Mouse (Mus musculus): ENCODE data around the gene Tnfrsf25.

Tnfrsf25 gene

DNA sequence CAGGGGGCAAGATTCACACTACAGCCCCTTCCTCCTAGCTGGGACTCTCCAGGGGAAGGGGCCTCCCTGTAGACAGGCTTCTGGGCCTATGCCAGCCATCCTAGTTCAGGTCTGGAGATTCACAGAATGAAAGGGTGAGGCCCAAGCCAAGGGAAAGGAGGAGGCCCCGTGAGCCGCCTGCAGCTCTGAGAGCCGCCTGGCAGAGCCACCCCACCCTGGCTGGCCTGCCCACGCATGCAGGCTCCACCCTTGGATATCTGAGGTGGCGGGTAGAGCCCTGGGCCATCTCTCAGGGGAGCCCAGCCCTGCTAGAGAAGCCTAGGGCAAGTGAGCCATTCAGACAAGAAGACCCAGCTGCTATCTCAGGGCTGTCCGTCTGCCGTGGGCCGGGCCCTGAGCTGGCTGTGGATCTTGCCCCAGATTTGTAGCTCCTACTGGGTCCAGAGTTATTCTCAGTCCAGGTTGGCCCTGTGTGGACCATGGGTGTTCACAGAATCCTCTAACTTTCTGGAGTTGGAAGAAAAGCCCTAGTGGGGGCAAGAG is 22.9 kb upstream of the Tnfrsf25 start:
- DNase-seq (ENCODE audit: low spot score in 2 of 2), result no peak

GRCm38 (mm10) chr4:152094233-152094632 is 21.5 kb upstream of the Tnfrsf25 start:
- no peak for DNase-seq (ENCODE audit: low spot score in 2 of 2)

DNA sequence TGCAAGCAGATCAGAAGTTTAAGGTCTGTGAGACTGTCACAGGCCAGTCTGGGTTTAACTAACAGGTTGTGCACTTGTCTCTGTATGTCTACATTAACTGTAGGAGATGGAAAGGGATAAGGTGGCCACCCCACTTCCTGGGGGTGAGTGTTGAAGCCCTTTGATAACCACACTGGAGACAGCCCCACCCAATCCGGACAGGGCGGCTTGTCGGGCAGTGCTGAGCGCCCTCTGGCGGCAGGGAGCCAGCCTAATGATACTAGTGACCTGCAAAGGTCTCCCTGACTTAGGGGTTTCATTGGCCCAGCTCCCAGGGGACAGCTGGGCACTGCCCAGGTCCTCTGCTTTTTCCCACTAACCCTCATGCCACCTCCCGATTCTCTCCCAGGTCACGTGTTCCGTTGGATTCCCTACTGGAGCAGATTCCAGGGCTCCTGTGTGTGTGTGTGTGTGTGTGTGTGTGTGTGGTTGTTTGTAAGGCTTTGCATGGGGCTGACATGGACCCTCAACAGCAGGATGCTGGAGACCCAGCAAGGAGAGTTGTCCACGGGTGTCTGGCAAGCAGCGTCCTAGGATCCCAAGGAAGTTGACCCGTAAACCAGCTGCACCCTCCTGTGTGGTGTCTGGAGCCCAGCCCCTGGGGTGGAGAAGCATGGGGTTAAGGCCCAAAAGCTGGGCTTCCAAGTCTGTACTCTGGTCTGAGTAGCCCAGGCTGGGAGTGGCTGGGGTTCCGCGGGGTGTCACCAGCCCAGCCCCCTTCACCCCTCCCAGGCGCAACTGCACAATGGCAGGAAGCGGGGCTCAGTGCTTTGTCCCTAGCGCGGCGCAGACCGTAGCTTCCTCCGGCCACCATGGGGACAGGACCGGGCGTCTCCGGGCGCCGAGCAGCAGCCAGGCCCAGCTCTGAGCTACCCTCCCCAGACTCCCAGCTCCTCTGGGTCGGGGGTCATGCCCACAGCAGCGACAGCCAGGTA is 19.5 kb upstream of the Tnfrsf25 start:
- DNase-seq (ENCODE audit: low spot score in 2 of 2), result peak; percentile 86 to 89

DNA sequence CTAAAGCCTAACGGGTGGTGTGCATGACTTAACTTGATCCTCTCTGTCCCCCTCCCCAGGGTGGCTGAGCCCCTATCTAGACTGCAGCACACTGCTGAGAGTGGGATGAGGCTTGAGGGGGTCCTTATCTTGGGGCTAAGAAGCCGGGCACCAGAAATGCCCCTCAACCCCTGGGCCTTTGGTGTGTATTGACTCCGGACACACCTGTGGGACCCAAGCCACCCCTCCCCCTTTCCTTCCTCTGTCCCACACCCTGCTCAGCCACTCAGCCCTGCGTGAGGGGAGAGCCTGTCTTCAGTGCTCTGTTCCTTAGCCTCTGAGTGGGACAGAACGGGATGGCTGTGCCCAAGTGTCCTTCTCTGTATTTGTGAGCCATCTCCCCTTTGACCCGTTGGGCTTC is 18.8 kb upstream of the Tnfrsf25 start:
- no peak for DNase-seq (ENCODE audit: low spot score in 2 of 2)

GRCm38 (mm10) chr4:152097911-152098799 is 17.6 kb upstream of the Tnfrsf25 start:
- DNase-seq (ENCODE audit: low spot score in 2 of 2), result no peak

DNA sequence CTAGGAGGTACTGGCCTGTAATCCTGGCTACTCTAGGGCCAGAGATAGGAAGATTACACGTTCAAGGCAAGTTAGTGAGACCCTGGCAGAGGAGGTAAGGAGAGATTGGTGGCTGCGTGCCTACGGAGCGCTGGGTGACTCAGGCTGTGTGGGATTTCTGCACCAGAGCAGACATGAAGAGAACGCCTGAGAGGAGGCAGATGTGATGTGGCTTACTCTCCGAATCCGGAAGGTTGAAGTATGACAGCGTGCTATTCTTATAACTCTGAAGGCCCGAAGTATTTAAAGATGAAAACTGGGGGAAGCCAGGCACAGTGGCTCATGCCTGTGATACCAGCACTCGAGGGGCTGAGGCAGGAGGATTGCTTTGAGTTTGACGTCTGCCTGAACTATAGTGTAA is 15.2 kb upstream of the Tnfrsf25 start:
- DNase-seq (ENCODE audit: low spot score in 2 of 2), result no peak

GRCm38 (mm10) chr4:152101081-152101653 is 14.6 kb upstream of the Tnfrsf25 start:
- DNase-seq (ENCODE audit: low spot score in 2 of 2), result no peak

DNA sequence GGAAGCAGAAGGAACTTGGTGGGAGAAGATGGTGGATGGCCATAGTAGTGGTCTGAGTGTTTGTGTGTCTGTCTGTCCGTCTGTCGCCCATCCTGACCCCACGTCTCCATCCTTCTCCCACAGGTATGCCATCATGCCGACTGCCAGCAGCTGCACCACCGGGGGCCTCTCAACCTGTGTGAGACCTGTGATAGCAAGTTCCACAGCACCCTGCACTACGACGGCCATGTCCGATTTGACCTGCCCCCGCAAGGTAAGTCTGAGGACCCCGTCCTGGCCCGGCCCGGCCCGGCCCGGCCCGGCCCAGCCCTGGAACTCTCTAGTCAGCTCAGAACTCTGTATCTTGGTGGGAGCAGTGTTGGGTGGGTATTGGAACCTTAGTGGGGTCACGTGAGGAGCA is 13.8 kb upstream of the Tnfrsf25 start:
- no peak for DNase-seq (ENCODE audit: low spot score in 2 of 2)

DNA sequence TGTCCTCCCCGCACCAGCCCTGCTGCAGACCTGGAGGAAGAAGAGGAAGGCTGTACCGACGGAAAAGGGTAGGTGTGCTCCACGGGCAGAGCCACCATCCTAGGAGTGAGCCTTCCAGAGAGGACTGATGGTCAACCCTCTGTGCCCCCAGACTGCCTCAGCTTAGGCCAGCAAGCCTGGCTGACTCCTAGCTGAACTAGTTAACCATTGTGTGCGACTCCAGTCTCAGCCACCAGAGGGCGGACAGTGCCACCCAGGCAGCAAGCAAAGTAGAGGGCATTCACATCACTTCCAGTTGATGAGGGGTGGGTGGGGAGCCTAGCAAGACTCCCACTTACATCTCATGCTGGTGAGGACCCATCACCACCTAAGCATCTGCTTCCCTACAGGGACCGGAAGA is 12.7 kb upstream of the Tnfrsf25 start:
- peak; percentile 50 to 69 for DNase-seq (ENCODE audit: low spot score in 2 of 2)

DNA sequence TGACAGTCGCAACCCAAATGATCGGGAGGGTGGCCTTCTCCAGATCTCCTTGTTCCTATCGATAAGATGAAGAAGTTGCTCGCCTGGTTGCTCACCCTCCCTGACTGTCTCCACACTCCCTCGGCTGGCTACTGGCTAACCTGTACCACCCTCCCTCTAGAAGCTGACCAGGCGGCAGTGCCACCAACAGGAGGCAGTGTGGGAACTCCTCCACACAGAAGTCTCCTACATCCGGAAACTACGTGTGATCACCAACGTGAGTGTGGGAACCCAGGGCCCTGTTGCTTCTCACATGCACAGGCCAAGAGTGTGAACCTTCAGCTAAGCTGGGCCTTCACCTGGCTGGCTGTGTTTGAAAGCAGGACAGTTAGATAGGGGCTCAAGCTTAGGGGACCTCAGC is 9.0 kb upstream of the Tnfrsf25 start:
- DNase-seq (ENCODE audit: low spot score in 2 of 2), result no peak

DNA sequence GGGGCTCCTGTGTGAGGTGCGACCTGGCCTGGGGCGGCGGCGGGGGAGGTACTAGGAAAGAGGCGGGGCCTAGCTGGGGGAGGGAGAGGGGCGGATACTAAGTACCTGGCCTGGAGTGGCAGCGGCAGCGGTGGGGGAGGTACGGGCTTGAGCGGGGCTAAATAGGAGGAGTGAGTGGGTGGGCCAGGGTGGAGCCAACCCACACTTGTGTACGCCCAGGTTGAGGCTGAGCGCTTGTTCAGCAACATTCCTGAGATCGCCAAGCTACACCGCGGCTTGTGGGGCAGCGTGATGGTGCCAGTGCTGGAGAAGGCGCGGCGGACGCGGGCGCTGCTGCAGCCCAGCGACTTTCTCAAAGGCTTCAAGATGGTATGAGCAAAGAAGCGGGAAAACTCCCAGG is 8.2 kb upstream of the Tnfrsf25 start:
- DNase-seq (ENCODE audit: low spot score in 2 of 2), result no peak

- DNase-seq (ENCODE audit: low spot score in 2 of 2), result no peak
Measured at GRCm38 (mm10) chr4:152107971-152108509, 7.7 kb upstream of the Tnfrsf25 start.

GRCm38 (mm10) chr4:152108673-152109072 is 7.1 kb upstream of the Tnfrsf25 start:
- no peak for DNase-seq (ENCODE audit: low spot score in 2 of 2)

GRCm38 (mm10) chr4:152109509-152109908 is 6.2 kb upstream of the Tnfrsf25 start:
- DNase-seq (ENCODE audit: low spot score in 2 of 2), result no peak

- DNase-seq (ENCODE audit: low spot score in 2 of 2), result no peak
Measured at GRCm38 (mm10) chr4:152110689-152111088, 5.0 kb upstream of the Tnfrsf25 start.

GRCm38 (mm10) chr4:152112329-152112728 is 3.4 kb upstream of the Tnfrsf25 start:
- no peak for DNase-seq (ENCODE audit: low spot score in 2 of 2)

GRCm38 (mm10) chr4:152114080-152114479 is 1.7 kb upstream of the Tnfrsf25 start:
- no peak for DNase-seq (ENCODE audit: low spot score in 2 of 2)

DNA sequence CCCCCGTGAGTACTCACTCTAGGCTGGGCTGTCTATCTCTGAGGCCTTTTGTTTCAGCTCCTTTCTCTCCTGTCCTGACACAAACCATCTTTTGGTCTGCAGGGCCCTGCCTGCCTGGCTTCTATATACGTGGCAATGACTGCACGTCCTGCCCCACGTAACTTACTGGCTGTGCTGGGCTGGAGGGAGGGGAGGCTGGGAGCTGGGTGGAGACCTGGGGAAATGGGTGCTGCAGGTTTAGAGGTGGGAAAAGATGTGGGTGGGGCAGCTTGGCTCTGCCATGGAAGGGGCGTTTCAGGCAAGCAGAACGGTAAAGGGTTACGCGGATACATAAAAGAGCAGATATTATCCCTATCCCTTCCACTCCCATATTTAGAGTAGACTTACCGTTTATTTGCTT is 1.8 kb downstream of the Tnfrsf25 start:
- DNase-seq (ENCODE audit: low spot score in 2 of 2), result no peak

DNA sequence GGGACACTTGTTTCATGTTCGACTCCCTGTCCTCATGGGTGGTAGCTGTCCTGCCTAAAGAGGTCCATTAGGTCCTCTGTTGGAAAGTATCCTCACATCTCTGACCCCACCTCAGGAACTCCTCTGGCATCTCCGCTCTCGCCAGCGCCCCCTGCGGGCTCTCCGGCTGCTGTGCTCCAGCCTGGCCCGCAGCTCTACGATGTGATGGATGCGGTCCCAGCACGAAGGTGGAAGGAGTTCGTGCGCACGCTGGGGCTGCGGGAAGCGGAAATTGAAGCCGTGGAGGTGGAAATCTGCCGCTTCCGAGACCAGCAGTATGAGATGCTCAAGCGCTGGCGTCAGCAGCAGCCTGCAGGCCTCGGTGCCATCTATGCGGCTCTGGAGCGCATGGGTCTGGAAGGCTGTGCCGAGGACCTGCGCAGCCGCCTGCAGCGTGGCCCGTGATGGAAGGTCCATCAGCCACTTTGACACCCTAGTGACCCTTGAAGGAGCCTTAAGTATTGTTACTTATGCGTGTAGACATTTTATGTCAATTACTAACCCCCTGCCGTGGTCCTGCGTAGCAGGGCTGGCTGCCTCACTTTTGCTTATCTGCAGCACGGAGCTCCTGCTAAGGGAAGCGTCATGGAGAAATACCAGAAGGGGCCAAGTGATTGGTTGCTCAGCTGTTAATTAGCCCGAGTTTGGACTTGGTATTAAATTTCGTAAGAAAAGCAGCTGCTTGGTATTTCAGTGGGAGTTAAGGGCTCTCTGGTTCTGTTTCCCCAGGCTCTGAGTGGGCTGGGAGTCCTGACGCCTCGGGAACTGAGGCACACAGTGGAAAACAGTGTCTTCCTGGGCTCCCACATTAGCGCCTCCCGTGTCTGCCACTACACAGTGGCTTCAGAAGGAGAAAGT is 3.9 kb downstream of the Tnfrsf25 start:
- DNase-seq (ENCODE audit: low spot score in 2 of 2), result no peak
